In the genomic region with DNA sequence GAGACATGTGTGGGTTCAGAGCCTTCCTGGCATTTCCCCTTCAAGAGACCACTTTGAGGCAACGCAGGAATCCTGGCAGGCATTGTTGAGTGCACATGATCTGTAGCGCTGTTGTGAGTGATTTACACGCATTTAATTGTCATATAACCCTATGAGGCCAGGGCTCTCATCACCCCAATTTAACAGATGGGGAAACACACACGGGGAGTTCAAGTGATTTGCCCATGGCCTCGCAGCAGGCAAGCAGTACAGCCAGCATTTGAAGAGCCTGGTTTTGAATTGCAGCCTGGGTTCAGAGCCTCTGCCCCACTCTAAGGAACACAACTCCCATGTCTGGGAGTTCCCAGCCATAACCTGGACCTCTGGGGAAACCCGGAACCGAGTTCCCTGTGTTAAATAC, we compare ENCODE assay signal across 30 mouse cellular contexts. TPM values are rescaled to one million over a fixed set of nuclear protein-coding genes. Genes with fewer than 3 reads are reported as not detected.
DNase-seq lines count a peak whose midpoint lies in the region; ATAC-seq and TF ChIP-seq lines count a peak whose summit lies in the region.
"Had no signal": no experiment of that assay in that cellular context is flagged by ENCODE, and none has a peak within 500 bp of the region (broad histone marks: within the 10 kb centered on the region; RNA-seq: fewer than 3 reads in every experiment).

No protein-coding gene starts in this region.

- H3K9ac ChIP-seq in neural tube, embryonic 14.5 days (replicated peaks; ENCODE audit: low read depth, low read length): no peak overlapping the region
- H3K9ac ChIP-seq: embryonic facial prominence, embryonic 13.5 days; forebrain, embryonic 12.5 days; hindbrain, embryonic 13.5 days; intestine, embryonic 15.5 days had no signal

- intact Hi-C loops in heart, postnatal 14 days (cut with DNase I): no loop called here

- H3K9me3 ChIP-seq in heart, embryonic 10.5 days: no peaks in the 10 kb centered on the region
- no peaks in the 10 kb centered on the region for H3K9me3 ChIP-seq in neural tube, embryonic 14.5 days (ENCODE audit: control insufficient read depth, low read length)
- no peaks in the 10 kb centered on the region for H3K9me3 ChIP-seq in limb, embryonic 10.5 days (replicated peaks)
- H3K9me3 ChIP-seq: embryonic facial prominence, embryonic 10.5 days; embryonic facial prominence, embryonic 13.5 days; forebrain, embryonic 12.5 days; intestine, embryonic 15.5 days had no signal

- no peak for TF ChIP-seq POLR2A in cerebellum, adult 2 months (IDR thresholded peaks at IDR 0.05; ENCODE audit: borderline replicate concordance, insufficient read depth, low read length)

- peak; percentile 27; the same call in 1 of the 2 replicates for ATAC-seq in neural tube, embryonic 14.5 days (ENCODE audit: low read depth)
- ATAC-seq: activated CD4-positive, CD25-positive, alpha-beta regulatory T cell, adult 4 months; forebrain, embryonic 16.5 days; hindbrain, embryonic 16.5 days; intestine, embryonic 15.5 days had no signal

- H3K4me3 ChIP-seq in heart, embryonic 10.5 days: no peak overlapping the region
- H3K4me3 ChIP-seq in neural tube, embryonic 14.5 days (ENCODE audit: low read depth, low read length): no peak overlapping the region
- H3K4me3 ChIP-seq in limb, embryonic 10.5 days: no peak overlapping the region
- no peak overlapping the region for H3K4me3 ChIP-seq in cerebellum, adult 2 months (replicated peaks; ENCODE audit: insufficient read depth, low read depth, low read length)
- H3K4me3 ChIP-seq: embryonic facial prominence, embryonic 10.5 days; embryonic facial prominence, embryonic 13.5 days; erythroblast, embryonic 14.5 days; forebrain, embryonic 12.5 days; hindbrain, embryonic 10.5 days; hindbrain, embryonic 13.5 days; intestine, embryonic 15.5 days had no signal

- peak; percentile 41 for DNase-seq in heart, embryonic 10.5 days (ENCODE audit: low spot score)
- no peak for DNase-seq in heart, postnatal 14 days
- DNase-seq in neural tube, embryonic 10.5 days (ENCODE audit: extremely low spot score, low spot score): no peak
- DNase-seq in limb, embryonic 10.5 days (ENCODE audit: low spot score): peak; percentile 33
- DNase-seq in retina, postnatal 1 day: peak; percentile 67
- DNase-seq in cerebellum, adult 2 months: no peak
- DNase-seq in cerebellum, adult 9-10 months: no peak
- DNase-seq: adrenal gland, adult 8-10 months; adrenal gland, postnatal 25 days; B cell, adult 2 months; cerebellum, adult 18-20 months; cerebellum, postnatal 10 days; cerebellum, postnatal 36 days; embryo, embryonic 11 days; gastrocnemius, postnatal 10 days; heart, adult 18-20 months; heart, postnatal 36 days had no signal

- peaks cover 23% of the 10 kb centered on the region for H3K4me1 ChIP-seq in heart, embryonic 10.5 days
- peaks cover 8% of the 10 kb centered on the region for H3K4me1 ChIP-seq in neural tube, embryonic 14.5 days (ENCODE audit: control insufficient read depth, insufficient read depth, low read length)
- H3K4me1 ChIP-seq in limb, embryonic 10.5 days: peaks cover 50% of the 10 kb centered on the region
- H3K4me1 ChIP-seq in cerebellum, adult 2 months (ENCODE audit: control insufficient read depth, insufficient read depth, low read length): no peaks in the 10 kb centered on the region

- H3K27ac ChIP-seq in heart, embryonic 10.5 days: no peak overlapping the region
- H3K27ac ChIP-seq in neural tube, embryonic 14.5 days (ENCODE audit: low read depth, low read length): no peak overlapping the region
- no peak overlapping the region for H3K27ac ChIP-seq in limb, embryonic 10.5 days
- H3K27ac ChIP-seq in cerebellum, adult 2 months (ENCODE audit: insufficient read depth, low read length): no peak overlapping the region
- H3K27ac ChIP-seq: embryonic facial prominence, embryonic 10.5 days; embryonic facial prominence, embryonic 13.5 days; forebrain, embryonic 12.5 days; hindbrain, embryonic 10.5 days; hindbrain, embryonic 13.5 days; intestine, embryonic 15.5 days had no signal

- H3K36me3 ChIP-seq in heart, embryonic 10.5 days: no peaks in the 10 kb centered on the region
- no peaks in the 10 kb centered on the region for H3K36me3 ChIP-seq in neural tube, embryonic 14.5 days (ENCODE audit: control insufficient read depth, insufficient read depth, low read length)
- no peaks in the 10 kb centered on the region for H3K36me3 ChIP-seq in limb, embryonic 10.5 days
- H3K36me3 ChIP-seq: embryonic facial prominence, embryonic 10.5 days; embryonic facial prominence, embryonic 13.5 days; forebrain, embryonic 12.5 days; hindbrain, embryonic 10.5 days; hindbrain, embryonic 13.5 days; intestine, embryonic 15.5 days had no signal

- no peak for TF ChIP-seq CTCF in cerebellum, adult 2 months (IDR thresholded peaks at IDR 0.05; ENCODE audit: borderline replicate concordance, insufficient read depth, low read depth, low read length)

- 81% methylated on average over 7 of the region's 7 CpGs for WGBS in heart, embryonic 10.5 days
- 33% methylated on average over 7 of the region's 7 CpGs for WGBS in neural tube, embryonic 14.5 days
- 62% methylated on average over 7 of the region's 7 CpGs for WGBS in limb, embryonic 10.5 days
- 53% methylated on average over 7 of the region's 7 CpGs for WGBS in cerebellum, adult 2 months

- peaks cover 11% of the 10 kb centered on the region; the same call in 1 of the 2 replicates for H3K27me3 ChIP-seq in heart, embryonic 10.5 days (ENCODE audit: insufficient read depth, poor library complexity, severe bottlenecking)
- peaks cover 13% of the 10 kb centered on the region for H3K27me3 ChIP-seq in neural tube, embryonic 14.5 days (ENCODE audit: control insufficient read depth, insufficient read depth, low read length)
- H3K27me3 ChIP-seq in limb, embryonic 10.5 days (ENCODE audit: low read depth, poor library complexity, severe bottlenecking): peaks cover 46% of the 10 kb centered on the region
- no peaks in the 10 kb centered on the region for H3K27me3 ChIP-seq in cerebellum, adult 2 months (ENCODE audit: control insufficient read depth, insufficient read depth, low read length)
- H3K27me3 ChIP-seq: CH12.LX; embryonic facial prominence, embryonic 13.5 days; intestine, embryonic 15.5 days had no signal

- no peak overlapping the region for H3K4me2 ChIP-seq in neural tube, embryonic 14.5 days (ENCODE audit: low read depth, low read length)
- H3K4me2 ChIP-seq: embryonic facial prominence, embryonic 13.5 days; forebrain, embryonic 12.5 days; heart, embryonic 11.5 days; hindbrain, embryonic 13.5 days; intestine, embryonic 15.5 days had no signal

RNA-seq across cellular contexts. Expression of gene Zfp703, which starts 18.5 kb away (rescaled TPM):
- polyA plus RNA-seq in heart, embryonic 10.5 days (2016; fragmentation: Nextera tagmentation; extraction: Ambion mirVana): 6.1 and 10.9 TPM in 2 replicates
- 10 to 100 TPM; 12.3 to 15.6 TPM for total RNA-seq in heart, postnatal 14 days (2021)
- polyA plus RNA-seq in neural tube, embryonic 14.5 days (2014; fragmentation: Nextera tagmentation; extraction: Ambion mirVana): 15.2 and 15.6 TPM in 2 replicates
- 19.6 and 22.1 TPM in 2 replicates for polyA plus RNA-seq in limb, embryonic 10.5 days (2016; fragmentation: Nextera tagmentation; extraction: Ambion mirVana)
- 28.6 and 32.7 TPM in 2 replicates for polyA plus RNA-seq in cerebellum, adult 2 months (2012; rRNA removed)

Comparison
In these comparisons a context has a peak if more than half of its experiments do, and no peak if none do; other contexts are left out.
1. DNase-seq: peak in heart, embryonic 10.5 days (single experiment), limb, embryonic 10.5 days (single experiment) and retina, postnatal 1 day (single experiment); none in heart, postnatal 14 days (0 of 2), neural tube, embryonic 10.5 days (single experiment), cerebellum, adult 2 months (0 of 2) and cerebellum, adult 9-10 months (single experiment).